Mouse (Mus musculus) C2C12 (cell line): ENCODE measurements around the gene Lrch3. TPM values are rescaled to one million over a fixed set of nuclear protein-coding genes. Genes with fewer than 3 reads are reported as not detected.
A peak's percentile ranks its signal among the peaks of the same experiment; 100 is the strongest.

Experiments
- H3K27me3 ChIP-seq: one replicate; pipeline ENCODE4 v1.6.1; 2011; ENCODE audit not compliant: control insufficient read depth, insufficient read depth, insufficient read length
- H3K36me3 ChIP-seq: one replicate; pipeline ENCODE4 v1.6.1; 2011; ENCODE audit not compliant: control insufficient read depth, insufficient read depth
- H3K4me3 ChIP-seq: one replicate; pipeline ENCODE4 v1.5.1; 2011; ENCODE audit warnings: mild to moderate bottlenecking, control low read depth; ENCODE audit not compliant: poor library complexity, insufficient read depth, severe bottlenecking
- H3K79me2 ChIP-seq: one replicate; pipeline ENCODE4 v1.6.1; 2011; ENCODE audit not compliant: control insufficient read depth, insufficient read depth
- H3K79me3 ChIP-seq: one replicate; pipeline ENCODE4 v1.6.1; 2011; ENCODE audit warnings: low read depth, control low read depth
- H3ac ChIP-seq: one replicate; pipeline ENCODE3; 2011; ENCODE audit warnings: low read depth; ENCODE audit not compliant: control insufficient read depth, insufficient read length
- CEBPB ChIP-seq: IDR thresholded peaks from one replicate; pipeline ENCODE4 v1.6.1; 2011; ENCODE audit warnings: low read depth, mild to moderate bottlenecking, control low read depth, moderate library complexity
- CTCF ChIP-seq: IDR thresholded peaks from one replicate; pipeline ENCODE4 v1.5.1; 2011; ENCODE audit not compliant: control insufficient read depth, insufficient read depth, insufficient read length
- FOSL1 ChIP-seq: IDR thresholded peaks from one replicate; pipeline ENCODE4 v1.8.0; 2011; ENCODE audit warnings: mild to moderate bottlenecking, low read length; ENCODE audit not compliant: poor library complexity, insufficient read depth, severe bottlenecking
- MAX ChIP-seq: IDR thresholded peaks from one replicate; pipeline ENCODE4 v1.6.1; 2011; ENCODE audit warnings: mild to moderate bottlenecking, control low read depth
- MYOD1 ChIP-seq: IDR thresholded peaks from one replicate; pipeline ENCODE4 v1.6.1; 2011; ENCODE audit warnings: low read depth; ENCODE audit not compliant: control insufficient read depth, insufficient read length
- MYOG ChIP-seq: IDR thresholded peaks from one replicate; pipeline ENCODE4 v1.6.1; 2011; ENCODE audit not compliant: control insufficient read depth, insufficient read length; ENCODE audit errors: extremely low read depth
- USF1 ChIP-seq: IDR thresholded peaks from one replicate; pipeline ENCODE4 v1.6.1; 2011; ENCODE audit warnings: low read depth, mild to moderate bottlenecking, control low read depth, moderate library complexity
- polyA plus RNA-seq: library from polyadenylated mRNA; unstranded; fragments of >200 nt; fragmentation: generic; extraction: Trizol; gene quantifications from one replicate; pipeline ENCODE4 v1.2.1, GENCODE M21; 2012; ENCODE audit warnings: missing spikeins

The Lrch3 gene
- polyA plus RNA-seq, 1 experiment = 6.7 TPM

GRCm38 (mm10) chr16:33017677-33018349 is 103.9 kb downstream of the Lrch3 start:
- peaks cover 26% of the 10 kb centered on the region for H3K36me3 ChIP-seq
- H3ac ChIP-seq = no peak overlapping the region
- no peaks in the 10 kb centered on the region for H3K79me3 ChIP-seq
- no peaks in the 10 kb centered on the region for H3K27me3 ChIP-seq
- TF ChIP-seq FOSL1 (no peak), CTCF (no peak), USF1 (no peak), MYOD1 (no peak), MYOG (no peak), MAX (no peak), CEBPB (no peak)
- H3K4me3 ChIP-seq = no peak overlapping the region
- H3K79me2 ChIP-seq = no peaks in the 10 kb centered on the region

GRCm38 (mm10) chr16:33019117-33019770 is 105.3 kb downstream of the Lrch3 start:
- no peaks in the 10 kb centered on the region for H3K27me3 ChIP-seq
- no peak overlapping the region for H3K4me3 ChIP-seq
- no peaks in the 10 kb centered on the region for H3K79me2 ChIP-seq
- H3K36me3 ChIP-seq = peaks cover 11% of the 10 kb centered on the region
- no peaks in the 10 kb centered on the region for H3K79me3 ChIP-seq
- TF ChIP-seq MYOD1 = no peak
- TF ChIP-seq CEBPB = no peak
- no peak for TF ChIP-seq CTCF
- no peak for TF ChIP-seq FOSL1
- TF ChIP-seq USF1 = no peak
- no peak for TF ChIP-seq MAX
- no peak for TF ChIP-seq MYOG
- H3ac ChIP-seq = no peak overlapping the region

GRCm38 (mm10) chr16:33021381-33021780 is 107.5 kb downstream of the Lrch3 start:
- Histone ChIP-seq H3K27me3 (no peaks in the 10 kb centered on the region), H3K79me3 (no peaks in the 10 kb centered on the region), H3K79me2 (no peaks in the 10 kb centered on the region), H3ac (no peak overlapping the region), H3K36me3 (peaks cover 1% of the 10 kb centered on the region), H3K4me3 (no peak overlapping the region)
- TF ChIP-seq USF1 (no peak), MYOD1 (no peak), MAX (no peak), CTCF (no peak), MYOG (no peak), FOSL1 (no peak), CEBPB (no peak)

- TF ChIP-seq MAX (no peak), CTCF (peak; percentile 91)
- Histone ChIP-seq H3K36me3 (no peaks in the 10 kb centered on the region), H3K4me3 (no peak overlapping the region), H3K79me3 (no peaks in the 10 kb centered on the region), H3K79me2 (no peaks in the 10 kb centered on the region), H3ac (no peak overlapping the region), H3K27me3 (no peaks in the 10 kb centered on the region)
Observed at GRCm38 (mm10) chr16:33023750-33024149, 109.8 kb downstream of the Lrch3 start.

- TF ChIP-seq FOSL1 = no peak
- TF ChIP-seq MYOG = no peak
- TF ChIP-seq MAX = no peak
- TF ChIP-seq MYOD1 = no peak
- no peak for TF ChIP-seq CTCF
- TF ChIP-seq USF1 = no peak
- no peak for TF ChIP-seq CEBPB
Observed at GRCm38 (mm10) chr16:33024456-33025104, 110.7 kb downstream of the Lrch3 start.

GRCm38 (mm10) chr16:33026357-33026756 is 112.5 kb downstream of the Lrch3 start:
- no peak overlapping the region for H3K4me3 ChIP-seq
- H3K79me3 ChIP-seq = no peaks in the 10 kb centered on the region
- no peaks in the 10 kb centered on the region for H3K36me3 ChIP-seq
- TF ChIP-seq CTCF (no peak), FOSL1 (no peak), USF1 (no peak), MAX (no peak), MYOG (no peak), CEBPB (no peak), MYOD1 (no peak)
- no peak overlapping the region for H3ac ChIP-seq
- no peaks in the 10 kb centered on the region for H3K27me3 ChIP-seq
- no peaks in the 10 kb centered on the region for H3K79me2 ChIP-seq

More at GRCm38 (mm10) chr16:33024456-33025104, 110.7 kb downstream of the Lrch3 start:
- H3K79me3 ChIP-seq = no peaks in the 10 kb centered on the region
- H3K79me2 ChIP-seq = no peaks in the 10 kb centered on the region
- no peak overlapping the region for H3K4me3 ChIP-seq
- no peak overlapping the region for H3ac ChIP-seq
- H3K36me3 ChIP-seq = no peaks in the 10 kb centered on the region
- no peaks in the 10 kb centered on the region for H3K27me3 ChIP-seq
